Mouse (Mus musculus) bone marrow, adult 2 months (tissue): ENCODE results near the gene Taar4.

Source experiments
- CTCF ChIP-seq: fragments of 200-500 bp; IDR thresholded peaks from 2 replicates; pipeline ENCODE4 v1.5.1; 2011; ENCODE audit warnings: low read length, control low read depth; ENCODE audit not compliant: control insufficient read depth, insufficient read depth
- POLR2A ChIP-seq: fragments of 200-500 bp; IDR thresholded peaks from 2 replicates; pipeline ENCODE4 v1.6.1; 2011; ENCODE audit warnings: low read depth, mild to moderate bottlenecking, control low read depth, low read length, borderline replicate concordance; ENCODE audit not compliant: control insufficient read depth

DNA sequence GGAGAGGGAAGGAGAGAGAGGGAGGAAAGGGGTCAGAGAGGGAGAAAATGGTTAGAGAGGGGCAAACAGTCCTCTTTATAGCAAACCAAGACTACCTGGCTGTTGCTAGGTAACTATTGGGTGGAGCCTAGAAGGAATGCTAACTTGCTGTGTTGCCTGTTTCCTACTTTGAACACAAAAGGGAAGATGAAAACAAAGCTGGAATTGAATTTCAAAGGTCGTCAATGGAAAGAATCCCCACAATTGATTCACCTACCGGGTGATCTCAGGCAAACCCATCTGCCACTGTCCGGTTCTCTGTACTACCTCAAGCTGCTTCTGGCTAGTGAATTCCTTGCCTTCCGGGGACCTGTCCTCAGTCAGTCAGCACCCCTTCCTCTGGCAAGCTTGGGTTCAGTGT is 17.7 kb downstream of the Taar4 start:
- TF ChIP-seq CTCF (no peak), POLR2A (no peak)
